Mouse (Mus musculus) limb, embryonic 11.5 days (tissue): ENCODE measurements around the gene Hist1h4m. TPM values are rescaled to one million over a fixed set of nuclear protein-coding genes. Genes with fewer than 3 reads are reported as not detected.
"Not testable (repeated sequence)": the region's sequence is repeated elsewhere in the genome, so short reads cannot be mapped to it uniquely, and the experiment has no call there.

ENCODE experiments used
- ATAC-seq: fragments of 200-750 bp; cut with Nextera tagmentation; 2 replicates; pipeline ENCODE4 v1.8.0; 2017; ENCODE audit warnings: low read depth; ENCODE audit not compliant: insufficient number of reproducible peaks, low FRiP score, low TSS enrichment
- DNase-seq: peaks from one replicate; pipeline ENCODE4 v3.0.0-alpha.2; 2015; ENCODE audit warnings: low spot score
- H3K27ac ChIP-seq: fragments of 300-500 bp; sonication (generic); replicated peaks from 2 replicates; pipeline ENCODE4 v1.5.1; 2014; ENCODE audit warnings: low read depth, mild to moderate bottlenecking, low read length
- H3K27me3 ChIP-seq: fragments of 300-500 bp; sonication (generic); 2 replicates; pipeline ENCODE4 v1.6.1; 2014; ENCODE audit warnings: mild to moderate bottlenecking, low read length, mixed read lengths; ENCODE audit not compliant: control insufficient read depth, insufficient read depth
- H3K36me3 ChIP-seq: fragments of 300-500 bp; sonication (generic); 2 replicates; pipeline ENCODE4 v1.6.1; 2014; ENCODE audit warnings: mild to moderate bottlenecking, low read length, moderate library complexity, mixed read lengths; ENCODE audit not compliant: control insufficient read depth, insufficient read depth
- H3K4me1 ChIP-seq: fragments of 300-500 bp; sonication (generic); 2 replicates; pipeline ENCODE4 v1.6.1; 2014; ENCODE audit warnings: low read length, mixed read lengths; ENCODE audit not compliant: control insufficient read depth, insufficient read depth
- H3K4me2 ChIP-seq: fragments of 300-500 bp; sonication (generic); 2 replicates; pipeline ENCODE4 v1.6.1; 2014; ENCODE audit warnings: low read depth, mild to moderate bottlenecking, moderate library complexity; ENCODE audit not compliant: severe bottlenecking
- H3K4me3 ChIP-seq: fragments of 300-500 bp; sonication (generic); 2 replicates; pipeline ENCODE4 v1.5.1; 2014; ENCODE audit warnings: low read depth, low read length
- H3K9ac ChIP-seq: fragments of 300-500 bp; sonication (generic); 2 replicates; pipeline ENCODE4 v1.6.1; 2014; ENCODE audit warnings: mild to moderate bottlenecking, low read length
- H3K9me3 ChIP-seq: fragments of 300-500 bp; sonication (generic); 2 replicates; pipeline ENCODE4 v1.6.1; 2016; ENCODE audit warnings: low read length; ENCODE audit not compliant: control insufficient read depth
- WGBS: fragments of 180-500 bp; shearing (Covaris S2); extraction: QIAGEN DNeasy Blood & Tissue Kit; methylation state at CpG from one replicate; pipeline ENCODE4 v1.1.7; 2014; 5-methylcytosine and 5-hydroxymethylcytosine counted together
- polyA plus RNA-seq: library from polyadenylated mRNA; unstranded; fragments of >200 nt; fragmentation: Nextera tagmentation; extraction: Ambion mirVana; gene quantifications from 2 replicates; pipeline ENCODE4 v1.2.1, GENCODE M21; 2014

Gene Hist1h4m
- polyA plus RNA-seq, 1 experiment from 2014 or later = not detected

DNA sequence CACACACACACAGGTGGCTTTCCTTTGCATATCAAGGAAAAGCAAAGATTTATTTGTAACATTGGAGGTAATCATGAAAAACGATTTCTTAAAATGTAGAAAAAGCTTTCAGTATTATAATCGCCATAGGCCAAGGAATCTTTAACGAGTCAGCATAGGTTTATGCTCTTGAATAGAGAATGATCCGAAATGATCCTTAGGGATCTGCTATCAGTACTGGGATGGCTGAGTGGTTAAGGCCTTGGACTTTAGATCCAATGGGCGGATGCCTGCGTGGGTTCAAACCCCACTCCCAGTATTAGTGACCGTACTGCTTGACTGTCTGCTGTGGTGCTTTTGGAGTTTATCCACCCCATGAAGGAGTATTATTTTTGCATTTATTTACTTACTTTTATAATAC lies 16.0 kb upstream of the Hist1h4m start:
- Histone ChIP-seq H3K4me2 (no peak overlapping the region), H3K9ac (no peak overlapping the region), H3K4me1 (no peaks in the 10 kb centered on the region), H3K27me3 (no peaks in the 10 kb centered on the region), H3K9me3 (no peaks in the 10 kb centered on the region), H3K27ac (no peak overlapping the region), H3K36me3 (no peaks in the 10 kb centered on the region), H3K4me3 (no peak overlapping the region)
- 91% methylated on average over 7 of the region's 7 CpGs for WGBS
- DNase-seq (no peak), ATAC-seq (no peak)

DNA sequence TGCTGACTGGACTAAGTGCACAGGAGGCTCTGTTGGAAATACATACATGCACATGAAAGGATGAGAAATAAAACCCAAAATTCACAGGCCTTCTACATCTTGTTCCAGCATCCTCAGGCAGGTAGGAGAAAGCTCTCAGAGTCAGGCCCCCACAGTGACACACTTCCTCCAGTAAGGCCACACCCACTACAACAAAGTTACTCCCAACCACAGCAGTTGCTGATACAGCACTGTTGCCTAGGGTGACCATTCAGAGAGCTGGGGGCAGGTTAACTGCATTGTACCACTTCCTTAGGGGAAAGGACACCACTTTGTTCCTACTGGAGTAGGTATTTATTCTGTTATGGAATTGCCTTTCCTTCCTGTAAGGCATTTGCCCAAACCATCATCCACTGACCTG lies 14.4 kb upstream of the Hist1h4m start:
- not testable (repeated sequence) for ATAC-seq, H3K4me1 ChIP-seq, DNase-seq, H3K36me3 ChIP-seq, H3K4me2 ChIP-seq, H3K9me3 ChIP-seq, H3K27me3 ChIP-seq, H3K9ac ChIP-seq, H3K4me3 ChIP-seq, H3K27ac ChIP-seq

DNA sequence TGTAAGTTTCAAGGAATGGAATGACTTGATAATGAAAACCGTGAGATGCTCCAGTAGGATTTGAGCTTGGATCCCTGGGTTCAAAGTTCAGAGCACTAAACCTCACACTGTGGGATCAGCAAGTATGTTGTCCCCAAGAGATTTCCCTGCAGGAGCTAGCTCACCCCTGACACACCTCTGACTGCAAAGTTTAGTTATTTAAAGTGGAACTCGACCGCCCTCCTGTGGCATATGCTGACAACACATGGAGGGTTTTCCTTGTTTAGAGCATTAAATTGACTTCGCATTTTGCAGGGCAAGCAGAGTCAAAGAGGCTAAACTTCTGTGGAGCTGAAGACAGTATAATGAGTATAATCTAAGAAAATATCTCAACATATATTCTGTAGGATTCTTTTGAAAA lies 8.5 kb upstream of the Hist1h4m start:
- no CpG with 5 or more reads among the region's 4 CpGs for WGBS
- not testable (repeated sequence) for H3K4me2 ChIP-seq, H3K9ac ChIP-seq, DNase-seq, H3K4me3 ChIP-seq, H3K9me3 ChIP-seq, H3K4me1 ChIP-seq, H3K36me3 ChIP-seq, H3K27me3 ChIP-seq, H3K27ac ChIP-seq
- ATAC-seq = peak; percentile 78; the same call in 1 of the 2 replicates

DNA sequence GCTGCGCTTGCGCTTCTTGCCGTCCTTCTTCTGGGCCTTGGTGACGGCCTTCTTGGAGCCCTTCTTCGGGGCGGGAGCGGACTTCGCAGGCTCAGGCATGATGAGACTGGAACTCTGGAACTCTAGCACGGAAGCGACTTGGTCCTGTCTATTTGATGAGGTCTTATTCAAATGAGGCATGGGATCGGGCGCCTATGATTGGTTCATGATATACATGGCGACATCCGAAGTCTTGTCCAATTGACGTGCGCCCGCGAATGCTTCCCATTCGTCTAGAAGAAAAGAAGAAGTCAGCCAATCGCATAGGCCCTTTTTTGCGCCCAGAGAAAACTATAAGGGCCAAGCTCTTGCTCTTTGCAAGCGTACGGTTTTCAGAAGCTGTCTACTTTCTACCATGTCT lies 1.5 kb upstream of the Hist1h4m start, which contains the start of the genes Hist1h2bq and Hist1h2ao:
Gene Hist1h2bq, minus strand, starts transcription at position 125 of the 400 bp plus-strand sequence.
Gene Hist1h2ao, plus strand, starts transcription at position 393 of the 400 bp plus-strand sequence.
- WGBS = no CpG with 5 or more reads among the region's 23 CpGs
- peak; percentile 96 for ATAC-seq
- H3K36me3 ChIP-seq = not testable (repeated sequence)

DNA sequence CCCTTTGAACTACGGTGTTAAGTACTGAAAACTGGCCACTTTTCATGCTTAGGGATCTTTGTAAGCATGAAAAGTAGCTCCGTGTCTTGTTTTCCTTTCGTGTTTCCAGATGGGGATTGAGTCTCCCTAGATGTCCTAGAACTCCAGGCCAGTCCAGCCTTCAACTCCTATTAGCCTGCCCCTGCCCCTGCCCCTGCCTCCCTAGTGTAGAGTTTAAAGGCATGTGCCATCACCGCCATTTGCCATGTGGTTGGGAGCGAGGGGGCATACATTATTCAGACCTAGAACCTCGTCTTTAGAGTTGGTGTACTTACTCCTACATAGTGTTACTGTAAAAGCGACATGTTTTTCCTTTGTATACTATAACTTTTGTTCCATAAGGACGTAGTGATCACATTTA lies 472 bp upstream of the Hist1h4m start:
- no CpG with 5 or more reads among the region's 8 CpGs for WGBS

More for the DNA sequence above, 1.5 kb upstream of the Hist1h4m start, which contains the start of the genes Hist1h2bq and Hist1h2ao:
- H3K27ac ChIP-seq, H3K9ac ChIP-seq, H3K9me3 ChIP-seq, H3K4me1 ChIP-seq, DNase-seq, H3K4me2 ChIP-seq, H3K4me3 ChIP-seq, H3K27me3 ChIP-seq: not testable (repeated sequence)

DNA sequence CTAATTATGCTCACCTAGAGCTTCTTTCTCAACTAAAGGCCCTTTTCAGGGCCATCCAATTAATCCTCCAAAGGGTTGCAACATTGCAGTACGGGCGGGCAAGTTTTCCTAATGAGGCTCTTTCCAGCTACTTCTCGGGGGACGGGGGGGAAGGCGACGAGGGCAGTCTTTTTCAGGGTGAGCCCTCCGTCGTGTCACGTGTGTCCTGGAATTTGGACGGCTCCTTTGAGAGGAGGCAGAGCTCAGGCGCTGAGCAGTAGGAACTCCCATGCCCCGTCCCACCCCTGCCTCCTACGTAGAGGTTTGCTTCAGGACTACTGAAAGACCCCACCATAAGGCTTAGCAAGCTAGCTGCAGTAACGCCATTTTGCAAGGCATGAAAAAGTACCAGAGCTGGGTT lies 546 bp downstream of the Hist1h4m start:
- H3K27ac ChIP-seq, H3K27me3 ChIP-seq, H3K9ac ChIP-seq, H3K36me3 ChIP-seq, H3K9me3 ChIP-seq, DNase-seq, H3K4me3 ChIP-seq, H3K4me1 ChIP-seq: not testable (repeated sequence)
- peak; percentile 67 for ATAC-seq
- 0% methylated on average over 9 of the region's 14 CpGs for WGBS
- peak overlapping the region; percentile 27 for H3K4me2 ChIP-seq

More for the DNA sequence above, 472 bp upstream of the Hist1h4m start:
- not testable (repeated sequence) for H3K36me3 ChIP-seq, H3K9me3 ChIP-seq, H3K4me2 ChIP-seq, H3K9ac ChIP-seq, H3K27ac ChIP-seq, DNase-seq, H3K4me1 ChIP-seq, H3K4me3 ChIP-seq, H3K27me3 ChIP-seq
- peak; percentile 42 for ATAC-seq

DNA sequence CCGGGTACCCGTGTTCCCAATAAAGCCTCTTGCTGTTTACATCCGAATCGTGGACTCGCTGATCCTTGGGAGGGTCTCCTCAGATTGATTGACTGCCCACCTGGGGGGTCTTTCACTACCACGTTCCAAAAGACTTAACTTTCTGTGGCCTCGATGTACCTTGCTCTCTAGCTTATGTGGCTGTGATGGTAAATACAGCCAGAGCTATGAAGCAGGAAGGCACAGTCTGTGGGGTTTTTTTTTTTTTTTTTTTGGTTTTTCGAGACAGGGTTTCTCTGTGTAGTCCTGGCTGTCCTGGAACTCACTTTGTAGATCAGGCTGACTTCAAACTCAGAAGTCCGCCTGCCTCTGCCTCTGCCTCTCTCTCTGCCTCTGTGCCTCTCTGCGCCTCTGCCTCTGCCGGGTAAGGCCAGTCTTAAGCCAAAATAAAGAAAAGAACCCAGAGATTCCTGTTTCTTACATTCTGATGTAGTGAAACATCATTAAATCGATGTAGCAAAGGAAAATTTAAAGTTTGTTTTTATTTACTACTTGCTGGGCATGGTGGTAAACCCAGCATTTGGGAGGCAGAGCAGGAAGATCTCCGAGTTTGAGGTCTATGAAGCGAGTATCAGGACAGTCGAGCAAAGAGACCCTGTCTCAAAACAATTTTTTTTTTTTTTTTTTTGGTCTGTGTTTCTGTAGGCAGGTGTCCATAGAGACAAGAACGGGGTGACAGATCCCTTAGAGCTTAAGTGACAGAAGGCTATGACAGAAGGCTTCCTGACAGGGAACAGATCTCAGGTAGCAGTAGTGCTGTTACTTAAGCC lies 8.7 kb downstream of the Hist1h4m start:
- not testable (repeated sequence) for DNase-seq, H3K9ac ChIP-seq, H3K4me1 ChIP-seq, ATAC-seq, H3K4me2 ChIP-seq, H3K9me3 ChIP-seq, H3K27ac ChIP-seq, H3K27me3 ChIP-seq, H3K36me3 ChIP-seq, H3K4me3 ChIP-seq
- WGBS = 76% methylated on average over 6 of the region's 16 CpGs

DNA sequence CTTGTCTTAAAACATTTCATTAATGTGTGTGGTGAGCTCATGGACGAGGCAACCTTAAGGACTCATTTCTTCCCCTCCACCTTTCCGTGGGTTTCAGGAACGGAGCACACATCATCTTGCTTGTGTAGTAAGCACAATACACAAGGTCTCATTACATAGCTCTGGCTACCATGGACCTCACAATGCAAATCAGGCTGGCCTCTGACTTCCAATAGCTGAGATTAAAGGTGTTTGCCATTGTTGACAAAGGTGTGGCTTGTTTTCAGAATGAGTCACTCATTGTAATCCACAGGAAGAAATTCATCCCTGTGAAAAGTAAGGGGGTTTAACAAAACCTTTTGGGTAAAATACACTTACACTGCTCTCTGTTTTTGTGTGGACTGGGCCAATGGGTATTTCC lies 17.0 kb downstream of the Hist1h4m start:
- DNase-seq (no peak), ATAC-seq (no peak)
- Histone ChIP-seq H3K27me3 (no peaks in the 10 kb centered on the region), H3K4me1 (no peaks in the 10 kb centered on the region), H3K9ac (no peak overlapping the region), H3K36me3 (no peaks in the 10 kb centered on the region), H3K9me3 (no peaks in the 10 kb centered on the region), H3K4me2 (no peak overlapping the region), H3K27ac (no peak overlapping the region), H3K4me3 (no peak overlapping the region)
- WGBS = 77% methylated on average over 3 of the region's 3 CpGs
